Mouse (Mus musculus) liver, adult 2 months (tissue): ENCODE data around the gene Kcp.

ENCODE experiments used
- CTCF ChIP-seq: fragments of 200-500 bp; IDR thresholded peaks from 2 replicates; pipeline ENCODE4 v1.5.1; 2011; ENCODE audit warnings: low read depth, low read length, control low read depth
- POLR2A ChIP-seq: fragments of 200-500 bp; IDR thresholded peaks from 2 replicates; pipeline ENCODE4 v1.6.1; 2011; ENCODE audit warnings: low read length, control low read depth; ENCODE audit not compliant: insufficient read depth; ENCODE audit errors: extremely low read depth

DNA sequence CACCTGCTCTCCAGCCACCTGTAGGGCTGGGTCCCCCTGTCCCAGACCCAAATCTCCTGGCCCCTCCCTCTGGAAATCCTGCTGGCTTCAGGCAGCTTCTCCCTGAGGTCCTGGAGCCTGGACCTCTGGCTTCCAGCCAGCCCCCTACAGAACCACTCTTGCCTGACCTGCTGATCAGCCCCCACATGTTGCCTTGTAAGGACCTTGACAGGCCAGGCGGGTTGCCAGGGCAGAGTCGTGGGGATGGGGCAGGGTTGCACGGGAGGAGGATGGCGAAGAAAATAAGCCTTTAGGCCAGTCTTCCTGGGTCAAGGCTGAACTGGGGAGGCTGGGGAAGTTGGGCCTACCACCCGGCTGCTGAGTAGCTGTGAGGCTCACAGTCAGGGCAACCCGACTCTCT lies 27.6 kb upstream of the Kcp start:
- no peak for TF ChIP-seq CTCF
- TF ChIP-seq POLR2A, result no peak
